Mouse (Mus musculus): Measurements from ENCODE around the gene Slc39a8.

Gene Slc39a8

GRCm38 (mm10) chr3:135915941-135916340 lies 90.9 kb downstream of the Slc39a8 start:
- DNase-seq (ENCODE audit: low spot score in 2 of 2) = no peak

GRCm38 (mm10) chr3:135918566-135919180 lies 93.6 kb downstream of the Slc39a8 start:
- no peak for DNase-seq (ENCODE audit: low spot score in 2 of 2)

GRCm38 (mm10) chr3:135919305-135919704 lies 94.2 kb downstream of the Slc39a8 start:
- no peak for DNase-seq (ENCODE audit: low spot score in 2 of 2)

GRCm38 (mm10) chr3:135926729-135927128 lies 101.7 kb downstream of the Slc39a8 start:
- no peak for DNase-seq (ENCODE audit: low spot score in 2 of 2)

GRCm38 (mm10) chr3:135928184-135928583 lies 103.1 kb downstream of the Slc39a8 start:
- DNase-seq (ENCODE audit: low spot score in 2 of 2) = no peak

- no peak for DNase-seq (ENCODE audit: low spot score in 2 of 2)
Measured at GRCm38 (mm10) chr3:135937455-135937854, 112.4 kb downstream of the Slc39a8 start.
